Mouse (Mus musculus) CD4-positive helper T cell, adult 2 months (primary cell): ENCODE measurements around the gene Dmac2.

ENCODE experiments used
- DNase-seq: peaks from one replicate; pipeline ENCODE4 v3.0.0-alpha.2; 2012; ENCODE audit warnings: low read depth, missing footprints, low spot score

Gene Dmac2

GRCm38 (mm10) chr7:25615706-25616011 is 3.6 kb upstream of the Dmac2 start, which contains the start of gene Erich4:
Gene Erich4 (minus strand): TSS chr7:25615892.
- no peak for DNase-seq

GRCm38 (mm10) chr7:25617376-25618160 is 1.6 kb upstream of the Dmac2 start:
- no peak for DNase-seq

GRCm38 (mm10) chr7:25619722-25619991 is 443 bp downstream of the Dmac2 start:
- DNase-seq = no peak

DNA sequence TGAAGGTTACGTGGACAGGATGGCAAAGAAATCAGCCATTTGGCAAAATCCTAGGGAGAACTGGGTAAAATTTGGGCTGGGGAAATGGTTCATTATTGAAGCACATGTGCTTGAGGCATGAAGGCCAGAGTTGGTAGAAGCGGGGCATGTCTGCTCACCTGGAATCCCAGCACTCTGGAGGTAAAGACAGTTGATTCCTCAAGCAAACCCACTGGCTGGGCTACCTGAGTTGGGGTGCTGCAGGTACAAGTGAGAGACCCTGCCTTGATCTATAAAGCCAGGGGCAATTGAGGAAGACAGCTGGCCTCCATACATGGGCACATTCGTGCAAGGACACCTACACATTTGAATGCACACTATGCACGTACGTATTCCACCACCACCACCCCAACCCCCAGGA is 887 bp downstream of the Dmac2 start:
- no peak for DNase-seq

DNA sequence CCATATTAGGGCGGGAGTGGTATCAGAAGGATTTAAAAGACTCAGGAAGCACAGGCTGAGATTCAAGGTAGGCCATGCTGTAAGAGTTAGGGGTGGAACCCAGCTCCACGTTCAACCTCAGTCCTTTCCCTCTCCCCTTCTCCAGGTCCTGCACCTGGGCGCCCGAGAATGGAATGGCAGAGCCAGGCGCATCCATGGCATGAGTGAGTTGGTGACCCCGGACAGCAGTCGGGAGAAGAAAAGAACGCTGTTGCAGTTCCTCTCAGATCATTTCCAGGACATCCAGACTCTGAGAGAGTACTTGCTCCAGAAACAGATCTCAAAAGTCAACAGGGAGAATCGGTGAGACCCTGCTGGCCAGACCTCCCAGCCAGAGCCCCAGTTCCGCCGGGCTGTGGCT is 1.5 kb downstream of the Dmac2 start:
- no peak for DNase-seq

GRCm38 (mm10) chr7:25623857-25624370 is 4.7 kb downstream of the Dmac2 start:
- no peak for DNase-seq

DNA sequence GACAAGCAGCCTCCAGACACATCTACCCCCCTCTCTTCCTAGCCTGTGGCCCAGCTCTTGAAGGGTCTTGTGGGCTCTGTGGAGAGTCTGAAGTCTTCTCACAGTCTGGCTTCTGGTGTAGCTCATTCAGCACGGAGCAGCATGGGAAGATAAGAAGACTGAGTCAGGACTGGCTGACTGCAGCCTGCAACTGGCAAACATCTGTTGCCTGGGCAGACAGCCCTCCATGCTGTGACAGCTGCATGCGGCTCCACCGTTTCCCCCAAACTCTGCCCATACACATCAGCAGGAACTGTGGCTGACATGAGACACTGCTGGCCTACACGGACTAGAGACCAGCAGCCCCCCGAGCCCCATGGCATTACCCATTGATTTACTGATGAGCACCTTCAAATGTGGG is 5.6 kb downstream of the Dmac2 start:
- DNase-seq = no peak

GRCm38 (mm10) chr7:25625594-25626250 is 6.5 kb downstream of the Dmac2 start:
- peak; percentile 32 for DNase-seq

- DNase-seq = peak; percentile 17
Measured at GRCm38 (mm10) chr7:25626509-25627430, 7.6 kb downstream of the Dmac2 start, which contains the start of gene B3gnt8. Gene B3gnt8 (plus strand): TSS chr7:25626654.

GRCm38 (mm10) chr7:25627431-25628322 is 8.5 kb downstream of the Dmac2 start:
- peak; percentile 17 for DNase-seq

DNA sequence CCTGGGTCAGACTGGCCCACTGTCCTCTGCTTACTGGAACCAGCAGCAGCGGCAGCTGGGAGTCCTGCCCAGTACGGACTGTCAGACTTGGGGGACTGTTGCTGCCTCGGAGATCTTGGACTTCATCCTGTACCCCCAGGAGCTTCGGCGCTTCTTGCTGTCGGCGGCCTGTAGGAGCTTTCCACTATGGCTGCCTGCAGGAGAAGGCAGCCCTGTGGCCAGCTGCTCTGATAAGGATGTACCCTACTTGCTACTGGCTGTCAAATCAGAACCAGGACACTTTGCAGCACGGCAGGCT is 9.1 kb downstream of the Dmac2 start:
- no peak for DNase-seq

DNA sequence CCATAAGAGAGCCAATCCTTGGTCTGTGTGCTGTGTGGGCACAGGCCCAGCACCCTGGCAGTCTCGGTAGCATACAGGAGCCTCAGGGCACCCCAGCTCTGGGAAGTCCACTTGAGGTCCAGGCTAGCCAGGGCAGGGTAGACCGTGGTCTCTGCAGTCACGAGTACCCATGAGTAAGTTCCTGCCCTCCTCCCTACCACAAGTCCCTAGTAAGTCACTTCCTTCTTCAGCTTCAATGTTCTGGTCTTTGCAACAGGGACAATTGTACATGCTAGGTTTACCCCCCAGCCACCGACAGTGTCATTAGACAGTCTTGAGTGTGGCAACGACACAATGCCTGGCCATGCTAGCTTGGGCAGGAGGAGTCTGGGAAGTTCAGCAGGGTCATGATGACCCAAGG is 13.5 kb downstream of the Dmac2 start:
- DNase-seq = no peak

DNA sequence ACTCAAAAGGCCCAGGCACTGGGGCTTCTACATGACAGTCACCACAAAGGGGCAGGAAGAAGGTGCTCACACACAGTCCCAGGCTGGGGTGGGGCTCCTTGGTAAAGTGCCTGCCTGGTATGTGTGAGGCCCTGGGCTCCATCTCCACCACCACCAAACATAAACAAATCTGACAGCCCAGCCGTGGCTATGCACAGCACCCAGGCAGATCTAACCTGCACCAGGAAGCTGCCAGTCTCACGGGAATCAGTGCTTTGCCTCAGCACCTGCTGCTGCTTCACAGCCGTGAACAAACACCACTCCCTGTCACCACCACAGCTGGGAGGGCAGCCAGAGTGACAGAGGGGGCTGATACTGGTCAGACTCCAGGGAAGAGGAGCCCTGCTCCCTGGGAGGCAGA is 17.2 kb downstream of the Dmac2 start:
- peak; percentile 40 for DNase-seq

GRCm38 (mm10) chr7:25637099-25637498 is 17.9 kb downstream of the Dmac2 start:
- DNase-seq = no peak

GRCm38 (mm10) chr7:25639754-25640153 is 20.5 kb downstream of the Dmac2 start:
- no peak for DNase-seq

GRCm38 (mm10) chr7:25644136-25644535 is 24.9 kb downstream of the Dmac2 start:
- no peak for DNase-seq

- no peak for DNase-seq
Measured at GRCm38 (mm10) chr7:25644631-25645030, 25.4 kb downstream of the Dmac2 start.

GRCm38 (mm10) chr7:25645074-25645473 is 25.9 kb downstream of the Dmac2 start:
- no peak for DNase-seq

- DNase-seq = peak; percentile 66
Measured at GRCm38 (mm10) chr7:25647574-25648123, 28.4 kb downstream of the Dmac2 start.

- no peak for DNase-seq
Measured at GRCm38 (mm10) chr7:25649839-25650238, 30.6 kb downstream of the Dmac2 start.

DNA sequence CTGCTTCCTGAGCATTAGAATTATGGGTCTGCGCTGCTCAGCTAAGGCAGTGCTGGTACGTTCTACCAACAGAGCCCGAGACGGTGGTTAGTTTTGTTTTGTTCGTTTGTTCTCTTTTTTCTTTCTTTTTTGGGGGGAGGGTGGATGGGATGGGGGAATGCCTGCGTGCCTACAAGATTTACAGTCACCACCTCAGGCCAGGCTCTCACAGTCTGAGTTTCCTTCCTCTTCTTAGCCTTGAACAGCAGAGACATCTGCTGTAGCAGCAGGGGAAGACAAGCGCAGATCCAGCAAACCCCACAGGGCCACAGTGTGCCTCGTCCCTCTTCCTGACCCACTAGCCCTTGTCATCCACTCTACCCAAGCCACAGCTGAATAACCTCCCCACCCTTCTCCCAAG is 32.1 kb downstream of the Dmac2 start:
- no peak for DNase-seq
